Mouse (Mus musculus) myocyte (in vitro differentiated cells): ENCODE measurements around the gene Lsm12. TPM values are rescaled to one million over a fixed set of nuclear protein-coding genes. Genes with fewer than 3 reads are reported as not detected.

Experiments
- H3K27me3 ChIP-seq: one replicate; pipeline ENCODE4 v1.6.1; 2011; ENCODE audit not compliant: control insufficient read depth, insufficient read depth, insufficient read length
- H3K36me3 ChIP-seq: one replicate; pipeline ENCODE4 v1.6.1; 2011; ENCODE audit not compliant: control insufficient read depth, insufficient read depth
- H3K4me2 ChIP-seq: one replicate; pipeline ENCODE4 v1.6.1; 2011; ENCODE audit warnings: low read depth, control low read depth
- H3K4me3 ChIP-seq: one replicate; pipeline ENCODE4 v1.5.1; 2011; ENCODE audit warnings: mild to moderate bottlenecking, control low read depth, moderate library complexity
- H3K79me2 ChIP-seq: one replicate; pipeline ENCODE4 v1.6.1; 2011; ENCODE audit not compliant: control insufficient read depth, insufficient read depth
- H3ac ChIP-seq: one replicate; pipeline ENCODE4 v1.6.1; 2011; ENCODE audit not compliant: control insufficient read depth, insufficient read length
- CEBPB ChIP-seq: IDR thresholded peaks from 2 replicates; pipeline ENCODE4 v1.6.1; 2011; ENCODE audit warnings: mild to moderate bottlenecking, moderate library complexity; ENCODE audit not compliant: poor library complexity, insufficient read depth, severe bottlenecking
- E2F4 ChIP-seq: IDR thresholded peaks from one replicate; pipeline ENCODE4 v1.6.1; 2011; ENCODE audit warnings: mild to moderate bottlenecking, control low read depth, moderate library complexity; ENCODE audit not compliant: insufficient read depth
- MAX ChIP-seq: IDR thresholded peaks from one replicate; pipeline ENCODE4 v1.6.1; 2011; ENCODE audit warnings: low read depth, mild to moderate bottlenecking, control low read depth
- MYOD1 ChIP-seq, 3 experiments: IDR thresholded peaks; one replicate each; pipeline ENCODE4 v1.6.1; 2011; ENCODE audit warnings: control low read depth in 2 of 3, low read depth in 2 of 3, mild to moderate bottlenecking in 2 of 3, moderate library complexity in 1 of 3; ENCODE audit not compliant: insufficient read length in 2 of 3, control insufficient read depth in 1 of 3
- MYOG ChIP-seq, 3 experiments: IDR thresholded peaks; one replicate each; pipeline ENCODE4 v1.6.1; 2011; ENCODE audit warnings: control low read depth in 2 of 3, low read depth in 2 of 3, mild to moderate bottlenecking in 2 of 3; ENCODE audit not compliant: insufficient read length in 2 of 3, control insufficient read depth in 1 of 3, insufficient read depth in 1 of 3
- POLR2A ChIP-seq: IDR thresholded peaks from one replicate; pipeline ENCODE4 v1.6.1; 2011; ENCODE audit warnings: low read depth, mild to moderate bottlenecking, control low read depth, moderate library complexity; ENCODE audit not compliant: insufficient read length
- POLR2AphosphoS2 ChIP-seq: IDR thresholded peaks from one replicate; pipeline ENCODE4 v1.6.1; 2011; ENCODE audit warnings: low read depth, control low read depth; ENCODE audit not compliant: insufficient read length
- REST ChIP-seq: IDR thresholded peaks from one replicate; pipeline ENCODE4 v1.6.1; 2011; ENCODE audit warnings: mild to moderate bottlenecking, control low read depth, moderate library complexity; ENCODE audit not compliant: insufficient read depth, insufficient read length
- SRF ChIP-seq: IDR thresholded peaks from one replicate; pipeline ENCODE4 v1.6.1; 2011; ENCODE audit warnings: low read depth; ENCODE audit not compliant: control insufficient read depth, insufficient read length
- TCF12 ChIP-seq: IDR thresholded peaks from one replicate; pipeline ENCODE4 v1.6.1; 2011; ENCODE audit warnings: mild to moderate bottlenecking, control low read depth; ENCODE audit not compliant: poor library complexity, insufficient read depth, severe bottlenecking
- TCF3 ChIP-seq: IDR thresholded peaks from one replicate; pipeline ENCODE4 v1.6.1; 2011; ENCODE audit warnings: low read depth, control low read depth; ENCODE audit not compliant: insufficient read length
- USF1 ChIP-seq: IDR thresholded peaks from one replicate; pipeline ENCODE4 v1.6.1; 2011; ENCODE audit warnings: low read depth, mild to moderate bottlenecking, control low read depth, moderate library complexity
- polyA plus RNA-seq: library from polyadenylated mRNA; unstranded; fragments of >200 nt; fragmentation: generic; extraction: Trizol; gene quantifications from one replicate; pipeline ENCODE4 v1.2.1, GENCODE M21; 2012; ENCODE audit warnings: missing spikeins

The Lsm12 gene
- polyA plus RNA-seq, 1 experiment: 33.1 TPM

DNA sequence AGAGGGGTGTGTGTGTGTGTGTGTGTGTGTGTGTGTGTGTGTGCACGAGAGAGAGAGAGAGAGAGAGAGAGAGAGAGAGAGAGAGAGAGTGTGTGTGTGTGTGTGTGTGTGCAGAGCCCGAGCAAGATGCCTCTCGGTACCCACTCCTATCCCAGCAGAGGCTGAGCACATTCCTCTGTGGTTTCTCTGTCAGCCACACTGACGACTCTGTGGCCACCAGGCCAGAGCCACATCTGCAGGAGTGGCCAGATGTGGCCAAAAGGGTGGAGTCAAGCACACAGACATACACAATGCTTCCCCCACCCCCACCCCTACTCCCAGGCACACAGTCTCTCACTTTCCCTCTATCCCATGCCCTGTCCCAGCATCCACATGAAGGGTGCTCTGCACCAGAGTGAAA, 23.8 kb upstream of the Lsm12 start:
- peak overlapping the region; percentile 83 for H3K4me2 ChIP-seq
- TF ChIP-seq MYOG (IDR thresholded peaks at IDR 0.05; ENCODE audit: control insufficient read depth in 1 of 3, insufficient read depth in 1 of 3, insufficient read length in 2 of 3, low read depth in 2 of 3) (peak in 1 of 3 experiments; percentile 63), TCF12 (no peak), MYOD1 (IDR thresholded peaks at IDR 0.05; ENCODE audit: control insufficient read depth in 1 of 3, insufficient read length in 2 of 3, low read depth in 2 of 3) (peak in 1 of 3 experiments; percentile 41), USF1 (no peak), CEBPB (no peak)
- peaks cover 12% of the 10 kb centered on the region for H3K36me3 ChIP-seq
- no peaks in the 10 kb centered on the region for H3K27me3 ChIP-seq
- peaks cover 40% of the 10 kb centered on the region for H3K79me2 ChIP-seq
- peak overlapping the region; percentile 3 for H3K4me3 ChIP-seq
- no peak overlapping the region for H3ac ChIP-seq

GRCm38 (mm10) chr11:102207825-102208777, 23.0 kb upstream of the Lsm12 start:
- H3K4me2 ChIP-seq: peak overlapping the region; percentile 83
- H3ac ChIP-seq: no peak overlapping the region
- H3K4me3 ChIP-seq: peak overlapping the region; percentile 3
- peaks cover 12% of the 10 kb centered on the region for H3K36me3 ChIP-seq
- peaks cover 33% of the 10 kb centered on the region for H3K79me2 ChIP-seq
- H3K27me3 ChIP-seq: no peaks in the 10 kb centered on the region
- no peak for TF ChIP-seq POLR2A
- TF ChIP-seq MYOG (IDR thresholded peaks at IDR 0.05; ENCODE audit: control insufficient read depth in 1 of 3, insufficient read depth in 1 of 3, insufficient read length in 2 of 3, low read depth in 2 of 3): peak in 2 of 3 experiments; percentile 34 to 90
- no peak for TF ChIP-seq TCF3
- TF ChIP-seq POLR2AphosphoS2: no peak
- peak; percentile 70 to 93 (median 78) for TF ChIP-seq MYOD1 (IDR thresholded peaks at IDR 0.05; ENCODE audit: control insufficient read depth in 1 of 3, insufficient read length in 2 of 3, low read depth in 2 of 3)
- TF ChIP-seq CEBPB: no peak
- TF ChIP-seq TCF12: peak; percentile 85
- TF ChIP-seq E2F4: no peak
- TF ChIP-seq REST: no peak
- TF ChIP-seq MAX: no peak
- no peak for TF ChIP-seq SRF
- TF ChIP-seq USF1: no peak

DNA sequence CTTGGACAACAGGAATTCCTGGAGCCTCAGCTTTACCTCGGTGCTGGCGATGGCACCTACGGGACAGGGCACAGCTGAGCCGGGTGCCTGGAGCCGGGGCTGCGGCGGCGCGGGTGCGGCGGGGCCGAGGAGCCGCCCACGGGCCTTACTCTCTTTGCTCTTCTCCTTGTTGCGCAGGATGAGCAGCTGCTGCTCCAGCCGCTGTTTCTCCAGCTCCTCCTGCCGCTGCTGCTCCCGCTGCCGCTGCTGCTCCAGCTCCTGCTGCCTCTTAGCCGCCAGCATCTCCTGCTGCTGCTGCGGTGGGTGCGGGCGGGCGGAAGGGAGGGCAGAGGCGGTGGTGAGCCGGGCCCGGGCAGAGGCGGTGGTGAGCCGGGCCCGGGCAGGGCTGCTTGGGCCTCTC, 21.4 kb upstream of the Lsm12 start:
- no peak overlapping the region for H3K4me2 ChIP-seq
- H3K36me3 ChIP-seq: peaks cover 18% of the 10 kb centered on the region
- H3K79me2 ChIP-seq: peaks cover 17% of the 10 kb centered on the region
- TF ChIP-seq E2F4 (no peak), POLR2AphosphoS2 (no peak), USF1 (no peak), CEBPB (no peak), REST (no peak), TCF12 (no peak), MYOG (IDR thresholded peaks at IDR 0.05; ENCODE audit: control insufficient read depth in 1 of 3, insufficient read depth in 1 of 3, insufficient read length in 2 of 3, low read depth in 2 of 3) (no peak), POLR2A (no peak), TCF3 (no peak), MAX (no peak), MYOD1 (IDR thresholded peaks at IDR 0.05; ENCODE audit: control insufficient read depth in 1 of 3, insufficient read length in 2 of 3, low read depth in 2 of 3) (no peak), SRF (no peak)
- H3K4me3 ChIP-seq: no peak overlapping the region
- no peak overlapping the region for H3ac ChIP-seq
- no peaks in the 10 kb centered on the region for H3K27me3 ChIP-seq

DNA sequence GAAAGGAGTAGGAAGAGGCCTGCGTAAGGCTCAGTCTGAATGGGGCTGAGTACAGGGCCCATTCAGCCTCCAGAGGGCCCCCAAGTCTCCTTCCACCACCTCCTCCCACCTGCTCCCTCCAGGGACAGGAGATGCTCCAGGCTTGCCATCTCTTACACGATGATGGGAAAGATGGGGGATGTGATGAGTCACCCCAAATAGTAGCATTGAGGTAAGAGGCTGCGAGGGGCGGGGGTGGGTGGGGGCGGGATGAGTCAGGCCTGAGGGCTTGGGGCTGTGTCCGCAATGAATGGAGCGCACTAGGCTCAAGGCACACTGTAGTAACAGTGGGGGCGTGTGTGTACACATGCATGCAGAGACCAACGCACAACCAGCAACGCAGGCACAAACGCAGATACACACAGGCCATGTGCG, 16.3 kb upstream of the Lsm12 start:
- Histone ChIP-seq H3K79me2 (no peaks in the 10 kb centered on the region), H3K36me3 (peaks cover 22% of the 10 kb centered on the region), H3ac (no peak overlapping the region), H3K4me2 (peak overlapping the region; percentile 22), H3K4me3 (no peak overlapping the region), H3K27me3 (no peaks in the 10 kb centered on the region)
- peak; percentile 73 for TF ChIP-seq CEBPB
- TF ChIP-seq USF1: no peak
- peak; percentile 32 for TF ChIP-seq POLR2A
- no peak for TF ChIP-seq MAX
- peak in 1 of 3 experiments; percentile 38 for TF ChIP-seq MYOD1 (IDR thresholded peaks at IDR 0.05; ENCODE audit: control insufficient read depth in 1 of 3, insufficient read length in 2 of 3, low read depth in 2 of 3)
- no peak for TF ChIP-seq SRF
- TF ChIP-seq E2F4: no peak
- TF ChIP-seq TCF12: no peak
- TF ChIP-seq MYOG (IDR thresholded peaks at IDR 0.05; ENCODE audit: control insufficient read depth in 1 of 3, insufficient read depth in 1 of 3, insufficient read length in 2 of 3, low read depth in 2 of 3): peak in 1 of 3 experiments; percentile 5
- no peak for TF ChIP-seq TCF3
- TF ChIP-seq REST: no peak
- peak; percentile 60 for TF ChIP-seq POLR2AphosphoS2
